Mouse (Mus musculus): ENCODE measurements around the gene Fsd2.

Gene Fsd2

GRCm38 (mm10) chr7:81566892-81567291 is at the start of gene Fsd2:
Gene Fsd2 (minus strand): TSS chr7:81566944.
- DNase-seq (ENCODE audit: low spot score) = no peak

- DNase-seq (ENCODE audit: low spot score) = no peak
These were observed 48.3 kb upstream of the Fsd2 start for GRCm38 (mm10) chr7:81615031-81615430.

DNA sequence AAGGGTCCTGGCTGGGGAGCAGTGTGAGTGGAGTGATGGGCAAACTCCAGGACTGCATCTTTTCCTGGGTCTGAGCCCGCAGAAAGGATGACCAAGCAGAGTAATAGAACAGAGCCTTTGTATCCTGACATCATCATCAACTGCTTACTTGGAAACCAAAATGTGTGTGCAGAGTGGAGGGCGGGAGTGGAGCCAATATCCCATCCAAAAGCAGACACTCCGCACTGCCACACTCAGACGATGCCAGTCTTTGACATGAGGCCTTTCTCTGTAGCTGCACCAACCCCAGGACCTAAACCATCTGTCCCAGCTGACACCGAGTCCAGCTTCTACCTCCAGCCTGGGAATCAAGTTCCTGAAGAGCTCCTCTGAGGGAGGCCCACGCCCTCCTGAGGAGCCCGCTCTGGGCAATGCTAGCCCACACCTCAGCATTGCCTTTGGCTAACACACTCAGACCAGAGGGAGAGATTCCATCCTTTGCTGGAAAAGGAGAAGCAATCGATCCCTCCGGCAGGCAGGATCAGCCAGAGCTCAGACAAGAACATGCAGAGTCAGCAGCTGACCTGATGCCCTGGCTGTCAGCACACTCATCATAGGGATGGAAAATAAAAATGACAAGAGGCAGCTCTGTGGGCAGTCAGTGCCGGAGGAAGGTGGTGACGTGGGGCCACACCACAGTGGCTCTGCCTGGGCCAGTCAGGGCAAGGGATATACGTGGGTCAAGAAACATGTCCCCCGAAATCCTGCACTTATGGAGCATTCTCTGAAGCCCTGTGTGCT is 46.3 kb upstream of the Fsd2 start:
- DNase-seq (ENCODE audit: low spot score) = no peak

GRCm38 (mm10) chr7:81610125-81610524 is 43.4 kb upstream of the Fsd2 start:
- no peak for DNase-seq (ENCODE audit: low spot score)

GRCm38 (mm10) chr7:81606452-81606851 is 39.7 kb upstream of the Fsd2 start:
- no peak for DNase-seq (ENCODE audit: low spot score)

- no peak for DNase-seq (ENCODE audit: low spot score)
These were observed 38.7 kb upstream of the Fsd2 start for GRCm38 (mm10) chr7:81605489-81605888.

DNA sequence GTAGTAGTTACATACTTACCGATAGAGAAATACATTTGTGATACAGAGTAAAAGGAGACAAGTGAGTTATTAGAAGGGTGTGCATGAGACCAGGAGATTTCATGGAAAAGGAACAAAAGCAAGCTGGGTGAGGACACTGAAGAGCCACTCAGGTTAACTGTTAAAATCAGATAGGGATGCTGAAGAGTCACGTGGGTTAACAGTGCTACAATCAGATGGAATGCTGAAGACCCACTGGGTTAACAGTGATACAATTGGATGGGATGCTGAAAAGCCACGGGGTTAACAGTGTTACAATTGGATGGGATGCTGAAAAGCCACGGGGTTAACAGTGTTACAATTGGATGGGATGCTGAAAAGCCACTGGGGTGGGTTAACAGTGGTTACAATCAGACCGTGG is 38.2 kb upstream of the Fsd2 start:
- DNase-seq (ENCODE audit: low spot score) = no peak

DNA sequence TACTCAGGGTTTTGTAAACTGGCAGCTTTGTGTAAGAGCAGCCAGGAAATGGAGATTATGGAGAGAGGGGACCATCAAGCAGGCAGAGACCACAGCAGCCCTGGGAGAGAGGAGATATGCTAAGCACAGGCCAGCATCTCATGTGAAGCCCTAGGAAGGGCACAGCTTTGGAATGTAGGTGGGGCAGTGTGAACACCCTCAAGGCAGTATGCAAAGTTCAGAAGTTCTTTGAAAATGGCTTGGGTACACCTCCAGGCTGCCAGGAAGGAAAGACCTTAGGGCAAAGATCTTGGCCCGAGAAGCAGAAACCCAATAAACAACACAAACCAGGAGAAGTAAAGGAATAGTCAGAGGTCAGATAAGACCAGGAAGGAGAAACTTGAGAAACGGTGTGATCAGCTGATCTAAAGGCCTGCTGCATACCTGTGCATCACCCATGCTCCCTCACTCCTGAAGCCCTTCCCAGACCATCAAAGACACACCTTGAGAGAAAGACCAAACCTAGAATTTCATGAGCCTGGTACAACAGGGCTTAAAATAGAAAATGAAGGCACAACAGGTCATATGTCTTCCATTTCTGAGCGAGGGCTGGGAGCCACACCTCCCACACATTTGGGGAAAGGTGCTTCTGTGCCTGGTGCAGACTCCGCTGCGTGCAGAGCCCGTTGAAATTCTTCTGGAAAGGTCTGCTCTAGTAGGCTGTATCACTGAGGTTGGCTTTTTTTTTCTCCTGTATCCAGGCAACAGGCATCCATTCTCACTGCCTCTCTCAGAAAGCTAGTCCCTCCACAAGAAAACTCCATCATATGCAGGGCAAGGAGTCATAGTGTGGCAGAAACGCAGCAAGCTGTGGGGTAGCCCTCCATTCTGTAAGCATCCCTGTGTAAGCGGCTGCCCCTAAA is 32.9 kb upstream of the Fsd2 start:
- DNase-seq (ENCODE audit: low spot score) = peak; percentile 18

DNA sequence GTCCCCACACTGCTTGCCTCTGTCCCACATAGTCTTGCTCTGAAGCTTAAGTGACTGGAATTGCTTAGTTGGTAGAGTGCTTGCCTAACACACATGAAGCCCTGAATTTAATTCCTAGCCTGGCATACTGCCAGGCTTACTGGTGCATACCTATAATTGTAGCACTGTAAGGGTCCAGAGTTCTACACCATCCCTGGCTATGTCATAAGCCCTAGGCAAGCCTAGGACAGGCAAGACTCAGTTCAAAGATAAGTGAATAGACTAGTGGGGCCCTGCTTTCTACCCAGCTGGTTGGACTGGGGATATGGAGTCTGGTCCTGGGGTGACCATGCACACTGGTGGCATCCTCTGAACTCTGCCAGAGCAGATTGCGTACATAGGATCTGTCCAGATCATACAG is 30.9 kb upstream of the Fsd2 start:
- no peak for DNase-seq (ENCODE audit: low spot score)

DNA sequence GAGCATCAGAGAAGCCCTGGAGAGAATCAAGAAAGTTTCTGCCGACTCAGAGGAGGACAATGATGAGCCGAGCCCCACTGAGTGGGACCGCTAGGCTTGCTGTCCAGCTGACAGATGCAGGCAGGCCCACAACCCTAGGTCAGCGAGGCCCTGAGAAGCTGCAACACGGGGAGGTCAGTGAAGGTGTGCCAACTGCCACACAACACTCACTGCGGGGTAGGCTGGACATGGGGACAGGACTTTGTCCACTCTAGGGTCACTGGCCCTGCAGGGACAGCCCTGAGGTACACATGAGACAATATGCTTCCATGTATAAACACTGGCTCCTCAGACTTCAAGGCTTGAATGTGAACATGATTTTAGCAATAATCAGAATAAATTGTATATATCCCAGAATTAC is 29.3 kb upstream of the Fsd2 start:
- DNase-seq (ENCODE audit: low spot score) = no peak

DNA sequence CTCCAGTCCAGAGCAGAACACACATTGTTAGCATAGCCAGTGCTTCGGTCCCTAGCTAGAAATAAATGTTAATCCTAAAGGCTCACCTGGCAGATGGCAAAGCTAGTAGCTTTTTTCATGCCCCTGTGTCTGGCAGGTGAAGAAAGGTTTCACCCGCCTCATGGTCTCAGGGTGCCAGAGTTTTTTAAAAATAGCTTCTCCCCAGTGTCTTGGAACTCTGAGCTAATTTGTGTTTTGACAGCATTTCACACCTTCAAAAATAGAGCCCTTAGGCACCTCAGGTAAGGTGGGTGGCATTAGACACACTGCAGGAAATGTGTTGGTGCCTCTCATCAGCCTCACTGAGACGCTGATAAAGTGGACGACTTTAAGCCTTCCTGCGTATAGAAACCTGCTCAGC is 28.3 kb upstream of the Fsd2 start:
- no peak for DNase-seq (ENCODE audit: low spot score)

DNA sequence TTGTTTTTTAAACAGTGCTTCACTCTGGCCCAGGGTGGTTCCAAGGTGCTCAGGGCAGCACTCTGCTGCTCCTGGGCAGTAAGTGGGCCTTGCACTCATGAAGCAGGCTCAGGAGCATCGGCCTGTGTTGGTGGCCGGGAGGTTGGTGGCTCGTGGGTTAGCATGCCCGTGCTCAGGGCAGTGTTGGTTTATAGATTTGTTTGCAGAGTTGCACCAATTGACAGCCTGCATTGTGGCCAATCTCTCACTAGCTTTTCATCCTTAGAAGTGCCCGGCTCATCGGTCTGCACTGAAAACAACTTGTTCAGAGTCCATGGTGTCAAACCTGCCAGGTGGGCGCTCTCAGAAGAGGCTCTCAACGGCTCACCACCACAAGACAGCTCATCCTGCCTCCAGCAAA is 26.6 kb upstream of the Fsd2 start:
- DNase-seq (ENCODE audit: low spot score) = no peak

- DNase-seq (ENCODE audit: low spot score) = no peak
These were observed 25.9 kb upstream of the Fsd2 start for GRCm38 (mm10) chr7:81592686-81593085.

DNA sequence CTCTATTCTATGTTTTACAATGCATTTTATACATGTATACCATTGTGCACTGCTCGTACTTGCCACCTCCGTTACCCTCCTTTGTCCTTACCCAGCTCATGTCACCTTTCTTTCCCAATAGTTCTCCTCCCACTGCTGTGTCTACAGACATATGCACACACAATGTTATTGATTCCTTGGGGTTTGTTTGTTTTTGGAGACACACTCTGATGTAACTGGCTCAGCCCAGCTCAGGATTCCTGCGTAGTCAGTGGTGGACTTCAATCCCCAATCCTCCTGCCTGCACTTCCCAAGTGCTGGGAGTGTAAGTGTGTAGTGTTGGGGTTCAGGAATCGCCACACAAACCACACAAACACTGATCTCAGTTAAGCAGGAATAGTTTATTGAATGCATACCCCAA is 20.5 kb upstream of the Fsd2 start:
- no peak for DNase-seq (ENCODE audit: low spot score)

- DNase-seq (ENCODE audit: low spot score) = no peak
These were observed 18.6 kb upstream of the Fsd2 start for GRCm38 (mm10) chr7:81585326-81585725.

DNA sequence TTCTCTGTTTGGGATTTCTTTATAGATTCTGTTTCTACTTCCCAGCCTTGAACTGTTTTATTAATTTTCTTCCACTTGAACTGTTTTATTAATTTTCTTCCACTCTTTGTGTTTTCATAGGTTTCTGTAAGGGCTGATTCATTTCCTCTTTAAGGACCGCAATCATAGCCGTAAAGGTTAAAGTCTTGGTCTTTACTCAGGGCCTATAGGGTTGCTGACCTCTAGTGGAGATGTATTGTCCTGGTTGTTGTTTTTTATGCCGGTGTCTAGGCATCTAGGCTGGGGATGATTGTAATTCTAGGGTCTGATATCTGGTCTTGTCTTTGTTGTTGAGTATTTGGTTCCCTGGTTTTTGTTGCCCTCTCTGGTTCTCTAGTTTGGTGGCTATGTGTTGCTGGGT is 16.8 kb upstream of the Fsd2 start:
- DNase-seq (ENCODE audit: low spot score) = no peak

- no peak for DNase-seq (ENCODE audit: low spot score)
These were observed 12.6 kb upstream of the Fsd2 start for GRCm38 (mm10) chr7:81579312-81579711.

GRCm38 (mm10) chr7:81578413-81578812 is 11.7 kb upstream of the Fsd2 start:
- DNase-seq (ENCODE audit: low spot score) = no peak

DNA sequence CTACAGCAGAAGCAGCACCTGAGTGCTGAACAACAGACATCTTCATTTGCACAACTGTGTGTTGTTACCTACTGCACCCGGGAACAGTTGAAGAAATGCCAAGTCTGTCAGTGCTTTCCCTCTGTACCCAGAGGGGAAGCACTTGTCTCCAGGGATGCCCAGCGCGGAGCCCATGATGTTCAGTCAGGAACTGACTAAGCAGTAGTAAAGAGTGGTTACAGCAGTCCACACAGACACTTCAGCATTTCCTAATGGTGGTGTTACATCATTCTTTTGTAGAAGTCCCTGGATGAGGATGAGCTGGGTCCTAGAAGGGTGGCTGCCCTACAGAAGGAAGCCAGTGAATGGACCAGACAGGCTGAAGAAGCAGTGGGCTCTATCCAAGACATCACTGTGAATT is 11.1 kb upstream of the Fsd2 start:
- DNase-seq (ENCODE audit: low spot score) = no peak

GRCm38 (mm10) chr7:81575606-81576005 is 8.9 kb upstream of the Fsd2 start:
- DNase-seq (ENCODE audit: low spot score) = no peak

GRCm38 (mm10) chr7:81573821-81574220 is 7.1 kb upstream of the Fsd2 start:
- no peak for DNase-seq (ENCODE audit: low spot score)

- DNase-seq (ENCODE audit: low spot score) = no peak
These were observed 6.7 kb upstream of the Fsd2 start for GRCm38 (mm10) chr7:81573397-81573796.

DNA sequence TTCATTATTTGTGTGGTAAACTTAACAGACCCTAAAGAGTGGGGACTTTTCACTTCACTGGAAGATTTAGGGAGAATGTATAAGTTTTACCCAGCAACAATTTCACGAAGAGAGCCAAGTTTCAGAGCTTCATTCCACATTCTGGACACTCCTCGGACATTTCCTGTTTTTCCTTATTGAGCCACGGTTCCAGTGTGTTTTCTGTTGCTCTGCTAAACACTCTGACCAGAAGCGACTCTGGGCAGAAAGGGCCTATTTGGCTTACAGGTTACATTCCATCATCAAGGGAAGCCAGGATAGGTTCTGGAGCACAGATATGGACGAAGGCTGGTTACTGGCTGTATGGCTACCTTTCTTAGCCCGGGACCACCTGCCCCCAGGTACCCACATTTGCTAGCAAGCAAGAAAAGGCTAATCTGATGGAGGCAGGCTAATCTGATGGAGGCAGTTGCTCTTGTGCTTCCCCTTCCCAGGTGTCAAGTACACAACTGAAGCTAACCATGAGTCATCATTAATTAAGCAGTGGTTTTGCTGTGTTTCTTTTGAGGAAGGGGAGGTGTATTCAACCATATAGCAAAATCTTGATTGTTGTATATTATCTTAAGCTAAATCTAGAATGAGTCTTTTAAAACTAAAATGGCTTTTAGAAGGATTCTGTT is 6.0 kb upstream of the Fsd2 start:
- DNase-seq (ENCODE audit: low spot score) = no peak

Measured in left cerebral cortex, adult 11 months (tissue).